In genomic region chr19:56891438-56891837, GRCm38 (mm10) we compare ENCODE assay signal across 14 mouse cellular contexts. TPM values are rescaled to one million over a fixed set of nuclear protein-coding genes. Genes with fewer than 3 reads are reported as not detected.
DNase-seq lines count a peak whose midpoint lies in the region; ATAC-seq and TF ChIP-seq lines count a peak whose summit lies in the region.
"Had no signal": no experiment of that assay in that cellular context is flagged by ENCODE, and none has a peak within 500 bp of the region (broad histone marks: within the 10 kb centered on the region; RNA-seq: fewer than 3 reads in every experiment).

No protein-coding gene starts in this region.

- 50% methylated on average over 2 of the region's 2 CpGs for WGBS in kidney, postnatal 0 days
- WGBS in limb, embryonic 15.5 days: 46% methylated on average over 2 of the region's 2 CpGs

- H3K27me3 ChIP-seq in kidney, postnatal 0 days (ENCODE audit: insufficient read depth, low read length): no peaks in the 10 kb centered on the region
- no peaks in the 10 kb centered on the region for H3K27me3 ChIP-seq in limb, embryonic 15.5 days

- no peaks in the 10 kb centered on the region for H3K36me3 ChIP-seq in kidney, postnatal 0 days (ENCODE audit: insufficient read depth, low read length)
- H3K36me3 ChIP-seq in limb, embryonic 15.5 days: no peaks in the 10 kb centered on the region

- H3K9ac ChIP-seq in kidney, postnatal 0 days (ENCODE audit: low read depth, low read length): no peak overlapping the region
- H3K9ac ChIP-seq in limb, embryonic 15.5 days: no peak overlapping the region

- peak; percentile 53 for ATAC-seq in kidney, postnatal 0 days (replicated peaks; ENCODE audit: low FRiP score, low read depth)
- 0 out of 2 replicates have a peak, but pooled peaks have one; percentile 54 for ATAC-seq in limb, embryonic 15.5 days (ENCODE audit: insufficient number of reproducible peaks, low FRiP score, low TSS enrichment, low read depth)
- ATAC-seq in megakaryocyte-erythroid progenitor cell, adult 5-6 weeks (replicated peaks; ENCODE audit: low FRiP score, low TSS enrichment, poor library complexity, severe bottlenecking): no peak
- ATAC-seq: CD4-positive, CD25-positive, alpha-beta regulatory T cell, adult 4 months had no signal

- intact Hi-C loops in left cerebral cortex, postnatal 10 days (cut with DNase I): no loop called here

- no peak overlapping the region for H3K4me3 ChIP-seq in kidney, postnatal 0 days (replicated peaks; ENCODE audit: low read depth, low read length)
- H3K4me3 ChIP-seq in limb, embryonic 15.5 days: no peak overlapping the region

- no peaks in the 10 kb centered on the region; the same call in 1 of the 2 replicates for H3K4me1 ChIP-seq in kidney, postnatal 0 days (replicated peaks; ENCODE audit: insufficient read depth, low read length)
- peaks cover 15% of the 10 kb centered on the region for H3K4me1 ChIP-seq in limb, embryonic 15.5 days

- no peak overlapping the region for H3K4me2 ChIP-seq in kidney, postnatal 0 days (ENCODE audit: low read length)
- H3K4me2 ChIP-seq in limb, embryonic 15.5 days: no peak overlapping the region
- H3K4me2 ChIP-seq: liver, embryonic 11.5 days had no signal

- H3K27ac ChIP-seq in kidney, postnatal 0 days: no peak overlapping the region
- H3K27ac ChIP-seq in limb, embryonic 15.5 days: no peak overlapping the region

- no peak for TF ChIP-seq CTCF in kidney, postnatal 0 days (IDR thresholded peaks at IDR 0.05; ENCODE audit: low read depth)

- no peak for DNase-seq in kidney, postnatal 0 days (ENCODE audit: low spot score)
- no peak for DNase-seq in kidney, adult 11 months
- DNase-seq in R1 (ENCODE audit: low read depth, low spot score): peak; percentile 49
- peak; percentile 61 for DNase-seq in embryo, embryonic 11 days
- no peak for DNase-seq in left cerebral cortex, postnatal 10 days (ENCODE audit: extremely low spot score in 1 of 2, low spot score in 2 of 2)
- DNase-seq: cerebellum, adult 8-10 months; gastrocnemius, postnatal 36 days; kidney, adult 9 months; thymus, postnatal 14 days had no signal

- no peaks in the 10 kb centered on the region for H3K9me3 ChIP-seq in kidney, postnatal 0 days (replicated peaks; ENCODE audit: low read length)
- H3K9me3 ChIP-seq in limb, embryonic 15.5 days: no peaks in the 10 kb centered on the region

RNA-seq across cellular contexts. Expression of gene Vwa2, which starts 17.4 kb away (rescaled TPM):
- 18.3 and 18.5 TPM in 2 replicates for polyA plus RNA-seq in kidney, postnatal 0 days (2015; fragmentation: Nextera tagmentation; extraction: Ambion mirVana)
- 4.3 and 4.8 TPM in 2 replicates for polyA plus RNA-seq in limb, embryonic 15.5 days (2015; fragmentation: Nextera tagmentation; extraction: Ambion mirVana)
- total RNA-seq in left cerebral cortex, postnatal 10 days (2021): under 1 TPM; 0.15 to 0.30 TPM
- not detected in 2 replicates for total RNA-seq in megakaryocyte-erythroid progenitor cell, adult 5-6 weeks (2014; fragmentation: Nextera tagmentation)
- total RNA-seq in megakaryocyte-erythroid progenitor cell, adult 5-6 weeks (2017): not detected in 2 replicates
- total RNA-seq: gastrocnemius, postnatal 36 days; layer of hippocampus, postnatal 25 days had no signal
- polyA plus RNA-seq: CD4-positive, CD25-positive, alpha-beta regulatory T cell, adult 4 months had no signal

Comparison
In these comparisons a context has a peak if more than half of its experiments do, and no peak if none do; other contexts are left out.
1. DNase-seq: peak in R1 (single experiment) and embryo, embryonic 11 days (single experiment); none in kidney, postnatal 0 days (single experiment), kidney, adult 11 months (single experiment) and left cerebral cortex, postnatal 10 days (0 of 2).